Mouse (Mus musculus) MEL (cell line): ENCODE measurements around the gene Vnn1.

Experiments
- BHLHE40 ChIP-seq: IDR thresholded peaks from 2 replicates; pipeline ENCODE4 v1.6.1; 2012; ENCODE audit warnings: low read depth, mild to moderate bottlenecking, inconsistent platforms, low read length, improper control_type of control experiment, borderline replicate concordance
- EP300 ChIP-seq, 2 experiments: IDR thresholded peaks; 2 replicates each; pipeline ENCODE4 v1.6.1; 2011; ENCODE audit warnings: improper control_type of control experiment in 2 of 2, low read length in 2 of 2, low read depth in 1 of 2, mild to moderate bottlenecking in 1 of 2
- GATA1 ChIP-seq: IDR thresholded peaks from 2 replicates; pipeline ENCODE4 v1.6.1; 2011; ENCODE audit warnings: low read depth, low read length, improper control_type of control experiment
- POLR2A ChIP-seq, 2 experiments: IDR thresholded peaks; 2 replicates each; pipeline ENCODE4 v1.6.1; 2011 to 2012; ENCODE audit warnings: low read length in 2 of 2, mild to moderate bottlenecking in 2 of 2, control low read depth in 1 of 2, improper control_type of control experiment in 1 of 2, low read depth in 1 of 2, moderate library complexity in 1 of 2; ENCODE audit not compliant: control insufficient read depth in 1 of 2, insufficient read depth in 1 of 2, poor library complexity in 1 of 2
- POLR2AphosphoS2 ChIP-seq: IDR thresholded peaks from 2 replicates; pipeline ENCODE4 v1.6.1; 2011; ENCODE audit warnings: low read length, improper control_type of control experiment

GRCm38 (mm10) chr10:23864362-23865312, 29.9 kb upstream of the Vnn1 start:
- no peak for TF ChIP-seq EP300 (IDR thresholded peaks at IDR 0.05; ENCODE audit: low read depth in 1 of 2, low read length in 2 of 2)
- TF ChIP-seq POLR2A (IDR thresholded peaks at IDR 0.05; ENCODE audit: control insufficient read depth in 1 of 2, insufficient read depth in 1 of 2, low read depth in 1 of 2, low read length in 2 of 2, poor library complexity in 1 of 2): no peak
- TF ChIP-seq POLR2AphosphoS2: no peak
- no peak for TF ChIP-seq GATA1
- no peak for TF ChIP-seq BHLHE40
